Comparison of ENCODE assay signal across 19 mouse cellular contexts in the genomic region with DNA sequence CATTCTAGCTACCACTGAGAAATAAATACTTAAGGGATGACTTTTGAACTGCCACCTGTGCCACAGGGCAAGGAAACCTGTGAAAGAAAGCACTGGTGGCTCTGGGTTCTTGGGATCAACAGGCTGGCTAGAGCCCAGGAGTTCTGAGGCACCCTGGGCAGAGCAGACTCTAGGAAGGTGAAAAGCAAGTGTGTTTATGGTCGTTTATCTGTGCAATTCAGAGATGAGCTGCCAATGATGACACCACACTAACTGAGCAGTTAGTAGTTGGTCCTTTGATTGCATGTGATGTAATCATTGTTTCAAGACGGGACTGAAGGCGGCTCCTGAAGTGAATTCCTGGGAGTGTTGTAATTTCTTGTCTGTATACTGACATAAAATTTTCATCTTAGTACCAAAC. TPM values are rescaled to one million over a fixed set of nuclear protein-coding genes. Genes with fewer than 3 reads are reported as not detected.
DNase-seq lines count a peak whose midpoint lies in the region; TF ChIP-seq lines count a peak whose summit lies in the region.
"Had no signal": no experiment of that assay in that cellular context is flagged by ENCODE, and none has a peak within 500 bp of the region (broad histone marks: within the 10 kb centered on the region; RNA-seq: fewer than 3 reads in every experiment).

No protein-coding gene starts in this region.

- in situ Hi-C loops in CH12.LX (cut with MboI; ENCODE audit: low pct_ligation_motif_present, low pct_unique_long_range_greater_than_20kb, low sequenced_read_pairs) = no loop called here

- H3K4me2 ChIP-seq in CH12.LX (ENCODE audit: insufficient read depth, low read depth, poor library complexity, severe bottlenecking) = no peak overlapping the region
- H3K4me2 ChIP-seq: forebrain, embryonic 15.5 days; heart, embryonic 12.5 days; heart, embryonic 15.5 days; hindbrain, embryonic 14.5 days had no signal

- no peak overlapping the region for H3K27ac ChIP-seq in CH12.LX (ENCODE audit: insufficient read depth, low read depth)
- H3K27ac ChIP-seq in MEL (ENCODE audit: control insufficient read depth, low read depth, low read length) = no peak overlapping the region
- H3K27ac ChIP-seq: forebrain, embryonic 15.5 days; heart, embryonic 15.5 days; hindbrain, embryonic 14.5 days; hindbrain, postnatal 0 days had no signal

- no peak for TF ChIP-seq CTCF in CH12.LX (conservative IDR thresholded peaks at IDR 0.05 in 1 of 2, IDR thresholded peaks at IDR 0.05 in 1 of 2; ENCODE audit: low read depth in 2 of 2, low read length in 2 of 2)
- no peak for TF ChIP-seq CTCF in MEL (IDR thresholded peaks at IDR 0.05 in 2 of 3, conservative IDR thresholded peaks at IDR 0.05 in 1 of 3; ENCODE audit: control insufficient read depth in 1 of 3, insufficient read depth in 1 of 3, low read depth in 2 of 3, low read length in 3 of 3, poor library complexity in 1 of 3, severe bottlenecking in 1 of 3)

- no peaks in the 10 kb centered on the region for H3K9me3 ChIP-seq in CH12.LX (replicated peaks; ENCODE audit: low read length)
- H3K9me3 ChIP-seq in MEL (replicated peaks; ENCODE audit: insufficient read depth, low read length) = no peaks in the 10 kb centered on the region
- H3K9me3 ChIP-seq: forebrain, embryonic 15.5 days; heart, embryonic 12.5 days; heart, embryonic 15.5 days had no signal

- H3K9ac ChIP-seq in CH12.LX (ENCODE audit: insufficient read depth, low read depth) (no peak overlapping the region; the same call in 1 of the 2 replicates), MEL (ENCODE audit: control insufficient read depth, low read depth, low read length, poor library complexity, severe bottlenecking) (no peak overlapping the region)
- H3K9ac ChIP-seq: forebrain, embryonic 15.5 days; heart, embryonic 12.5 days; heart, embryonic 15.5 days; hindbrain, embryonic 14.5 days had no signal

- H3K4me1 ChIP-seq in CH12.LX (ENCODE audit: control insufficient read depth in 1 of 2, insufficient read depth in 2 of 2) = peaks cover 0 to 34% of the 10 kb centered on the region in 2 experiments; a peak in 2 of 4 replicates
- H3K4me1 ChIP-seq in MEL (ENCODE audit: control insufficient read depth in 1 of 2, insufficient read depth in 2 of 2, low read length in 2 of 2) = peaks cover 2 to 7% of the 10 kb centered on the region in 2 experiments; a peak in 2 of 4 replicates

- TF ChIP-seq EP300 in CH12.LX (IDR thresholded peaks at IDR 0.05; ENCODE audit: low read length) (no peak), MEL (IDR thresholded peaks at IDR 0.05; ENCODE audit: low read depth in 1 of 2, low read length in 2 of 2) (no peak)

- H3K27me3 ChIP-seq in CH12.LX (replicated peaks) (no peaks in the 10 kb centered on the region), MEL (ENCODE audit: control insufficient read depth in 1 of 2, insufficient read depth in 2 of 2, low read length in 2 of 2) (no peaks in the 10 kb centered on the region)
- H3K27me3 ChIP-seq: forebrain, embryonic 15.5 days; heart, embryonic 12.5 days; heart, embryonic 15.5 days; Patski had no signal

- H3K4me3 ChIP-seq in CH12.LX (replicated peaks in 1 of 3; ENCODE audit: low read depth in 2 of 3, low read length in 2 of 3, poor library complexity in 1 of 3) = no peak overlapping the region
- H3K4me3 ChIP-seq in MEL (ENCODE audit: control insufficient read depth in 1 of 2, insufficient read depth in 1 of 2, low read depth in 2 of 2, low read length in 2 of 2) = no peak overlapping the region
- H3K4me3 ChIP-seq: forebrain, embryonic 15.5 days; heart, embryonic 12.5 days; heart, embryonic 15.5 days had no signal

- peak; percentile 19; the same call in 1 of the 2 replicates for TF ChIP-seq POLR2A in CH12.LX (IDR thresholded peaks at IDR 0.05; ENCODE audit: low read depth, low read length)
- no peak for TF ChIP-seq POLR2A in MEL (IDR thresholded peaks at IDR 0.05; ENCODE audit: control insufficient read depth in 1 of 2, insufficient read depth in 1 of 2, low read depth in 1 of 2, low read length in 2 of 2, poor library complexity in 1 of 2)

- no peak for TF ChIP-seq RAD21 in CH12.LX (IDR thresholded peaks at IDR 0.05; ENCODE audit: low read depth, low read length)
- no peak for TF ChIP-seq RAD21 in MEL (IDR thresholded peaks at IDR 0.05; ENCODE audit: low read depth, low read length)

- H3K36me3 ChIP-seq in CH12.LX (replicated peaks in 1 of 2; ENCODE audit: control insufficient read depth in 1 of 2, insufficient read depth in 1 of 2, low read length in 1 of 2) (peaks cover 63 to 71% of the 10 kb centered on the region in 2 experiments), MEL (ENCODE audit: control insufficient read depth in 1 of 2, insufficient read depth in 2 of 2, low read length in 2 of 2) (peaks cover 25 to 43% of the 10 kb centered on the region in 2 experiments)

- peak; percentile 1 for DNase-seq in cerebellum, adult 9-10 months
- no peak for DNase-seq in cerebellum, adult 11-12 months
- DNase-seq in CH12.LX (ENCODE audit: extremely low read depth) (no peak), MEL (ENCODE audit: low read depth, low spot score) (no peak)
- DNase-seq in gastrocnemius, postnatal 25 days = no peak
- no peak for DNase-seq in adrenal gland, postnatal 4 days (ENCODE audit: low spot score in 2 of 2)
- DNase-seq: adrenal gland, postnatal 14 days; cerebellum, adult 18-20 months; cerebellum, adult 9-11 months; cerebellum, postnatal 25 days; gastrocnemius, postnatal 36 days; heart, postnatal 10 days; heart, postnatal 36 days had no signal

- H3K79me2 ChIP-seq in CH12.LX (replicated peaks; ENCODE audit: control insufficient read depth, extremely low read depth, insufficient read depth, poor library complexity, severe bottlenecking) (peaks cover 46% of the 10 kb centered on the region), MEL (ENCODE audit: control insufficient read depth, insufficient read depth, low read length, poor library complexity) (peaks cover 37% of the 10 kb centered on the region)

- dilution Hi-C loops in CH12.LX (cut with MboI; ENCODE audit: extremely low pct_ligation_motif_present, extremely low pct_unique_long_range_greater_than_20kb, low sequenced_read_pairs) = no loop called here

TF ChIP-seq in CH12.LX, 34 proteins besides CTCF, POLR2A, EP300 and RAD21:
- TF ChIP-seq USF2 (conservative IDR thresholded peaks at IDR 0.05; ENCODE audit: low read depth, low read length) (no peak), RCOR1 (conservative IDR thresholded peaks at IDR 0.05; ENCODE audit: low read depth, low read length) (no peak), JUND (conservative IDR thresholded peaks at IDR 0.05; ENCODE audit: low read depth, low read length) (no peak), MAX (IDR thresholded peaks at IDR 0.05; ENCODE audit: low read length) (no peak), GABPA (IDR thresholded peaks at IDR 0.05; ENCODE audit: insufficient replicate concordance, low read depth, low read length) (no peak), MAZ (IDR thresholded peaks at IDR 0.05; ENCODE audit: low read depth, low read length) (no peak), NELFE (IDR thresholded peaks at IDR 0.05; ENCODE audit: low read depth, low read length) (no peak), TCF12 (IDR thresholded peaks at IDR 0.05; ENCODE audit: low read depth, low read length) (no peak), ZNF384 (IDR thresholded peaks at IDR 0.05; ENCODE audit: low read depth, low read length) (no peak), NRF1 (IDR thresholded peaks at IDR 0.05; ENCODE audit: low read depth, low read length) (no peak), ZC3H11A (IDR thresholded peaks at IDR 0.05; ENCODE audit: low read depth, low read length) (no peak), E2F4 (IDR thresholded peaks at IDR 0.05; ENCODE audit: insufficient replicate concordance, low read depth, low read length) (no peak), CHD2 (IDR thresholded peaks at IDR 0.05; ENCODE audit: low read length) (no peak)

TF ChIP-seq in MEL, 35 proteins besides CTCF, POLR2A, EP300 and RAD21:
- TF ChIP-seq POLR2AphosphoS2 (IDR thresholded peaks at IDR 0.05; ENCODE audit: low read length) (peak; percentile 53; the same call in 1 of the 2 replicates), TBP (IDR thresholded peaks at IDR 0.05; ENCODE audit: low read depth, low read length) (no peak), SMC3 (IDR thresholded peaks at IDR 0.05; ENCODE audit: low read depth, low read length) (no peak)

RNA-seq across cellular contexts. Expression of gene Rpl5, which starts 4.0 kb away (rescaled TPM):
- 728 and 973 TPM in 2 replicates for total RNA-seq in CH12.LX (2012; rRNA removed)
- total RNA-seq in CH12.LX (2014; rRNA removed) = 368 and 406 TPM in 2 replicates
- polyA plus RNA-seq in CH12.LX (2012; ENCODE audit: insufficient read length, low read depth) = 116 and 236 TPM in 2 replicates
- total RNA-seq in MEL (2012; rRNA removed) = 533 and 601 TPM in 2 replicates
- polyA plus RNA-seq in MEL (2012; ENCODE audit: insufficient read depth in 1 of 2, insufficient read length in 2 of 2, low read depth in 1 of 2, low replicate concordance in 2 of 2, missing spikeins in 1 of 2) = 10 to 100 TPM in 1 of 2 experiments, not detected in 1; 43.2 TPM
- 10 to 100 TPM; 29.8 to 35.7 TPM for total RNA-seq in gastrocnemius, postnatal 25 days (2021)
- total RNA-seq in adrenal gland, postnatal 4 days (2021) = 100 to 1,000 TPM; 110 to 113 TPM

RNA-seq across cellular contexts. Expression of gene Evi5, which starts 29.4 kb away (rescaled TPM):
- total RNA-seq in CH12.LX (2012; rRNA removed) (2.9 and 3.8 TPM in 2 replicates), CH12.LX (2014; rRNA removed) (3.2 and 3.4 TPM in 2 replicates), MEL (2012; rRNA removed) (4.6 and 5.4 TPM in 2 replicates)
- polyA plus RNA-seq in CH12.LX (2012; ENCODE audit: insufficient read length, low read depth) (3.5 and 6.3 TPM in 2 replicates), MEL (2012; ENCODE audit: insufficient read depth in 1 of 2, insufficient read length in 2 of 2, low read depth in 1 of 2, low replicate concordance in 2 of 2, missing spikeins in 1 of 2) (1 to 10 TPM in 1 of 2 experiments, not detected in 1; 8.4 TPM)
- total RNA-seq in gastrocnemius, postnatal 25 days (2021) = 10 to 100 TPM; 13.2 to 13.6 TPM
- 10 to 100 TPM; 69.9 to 75.1 TPM for total RNA-seq in adrenal gland, postnatal 4 days (2021)

Comparison
In these comparisons a context has a peak if more than half of its experiments do, and no peak if none do; other contexts are left out.
1. RNA of gene Evi5, which starts 29.4 kb away (total RNA-seq): 69.9 to 75.1 TPM in adrenal gland, postnatal 4 days; 13.2 to 13.6 TPM in gastrocnemius, postnatal 25 days, 4.6 to 5.4 TPM in MEL and 2.9 to 3.8 TPM in CH12.LX; every median in the first group is over 4 times any median in the second.